Mouse (Mus musculus) left cerebral cortex, postnatal 36 days (tissue): ENCODE data around the gene Cdhr5. TPM values are rescaled to one million over a fixed set of nuclear protein-coding genes. Genes with fewer than 3 reads are reported as not detected.

Experiments used
- DNase-seq, 2 experiments: peaks; one replicate each; pipeline ENCODE4 v3.0.0; 2021 to 2022; ENCODE audit warnings: low spot score in 2 of 2, mixed read lengths in 1 of 2
- intact Hi-C: fragments of 180-260 bp; cut with DNase I; formaldehyde crosslinking; loops from one replicate; pipeline ENCODE4 v1.15.1; 2025
- microRNA-seq: library from miRNA; unstranded; fragments of <30 nt; microRNA quantifications from one replicate; pipeline ENCODE4 v1.2.0, GENCODE M21; 2022
- total RNA-seq, 2 experiments: library from RNA; stranded (reverse); gene quantifications; 2 replicates each; pipeline ENCODE4 v1.2.3; 2021

The Cdhr5 gene
- total RNA-seq, 2 experiments from 2014 or later: not detected

- DNase-seq: no peak
- intact Hi-C loops: loop anchor here (5.0 kb wide), 1 partner anchor 133 kb away; no protein-coding TSS in a partner anchor
Observed at GRCm38 (mm10) chr7:141229702-141230101, 46.9 kb downstream of the Cdhr5 start.

- DNase-seq: peak; percentile 91
- intact Hi-C loops: loop anchor here (5.0 kb wide), 1 partner anchor 134 kb away; no protein-coding TSS in a partner anchor
Observed at GRCm38 (mm10) chr7:141228279-141229067, 48.1 kb downstream of the Cdhr5 start, which contains the start of gene Phrf1. Gene Phrf1, plus strand, starts transcription at chr7:141228784.

- intact Hi-C loops: loop anchor here (5.0 kb wide), 1 partner anchor 135 kb away; no protein-coding TSS in a partner anchor
- DNase-seq: no peak
Observed at GRCm38 (mm10) chr7:141227796-141228195, 48.8 kb downstream of the Cdhr5 start.

- DNase-seq: no peak
- intact Hi-C loops: loop anchor here (5.0 kb wide), 1 partner anchor 136 kb away; no protein-coding TSS in a partner anchor
Observed at GRCm38 (mm10) chr7:141226535-141226934, 50.1 kb downstream of the Cdhr5 start.

GRCm38 (mm10) chr7:141222696-141223215, 53.8 kb downstream of the Cdhr5 start:
- intact Hi-C loops: no loop called here
- DNase-seq: no peak

- DNase-seq: no peak
- intact Hi-C loops: no loop called here
Observed at GRCm38 (mm10) chr7:141222126-141222467, 54.5 kb downstream of the Cdhr5 start.

GRCm38 (mm10) chr7:141221249-141222125, 55.1 kb downstream of the Cdhr5 start:
- peak; percentile 90 to 93 for DNase-seq
- intact Hi-C loops: no loop called here

GRCm38 (mm10) chr7:141220377-141220776, 56.2 kb downstream of the Cdhr5 start:
- intact Hi-C loops: no loop called here
- no peak for DNase-seq

GRCm38 (mm10) chr7:141219558-141220099, 57.0 kb downstream of the Cdhr5 start:
- DNase-seq: no peak
- intact Hi-C loops: no loop called here

Small RNA genes lying within 50 kb of the gene (microRNA-seq; reads per million reads assigned to microRNA genes)
- 136 reads per million, percentile 60 among the genes with 10 or more reads in this experiment for gene Mir210

Other genes starting within 250 kb of the Cdhr5 start
- gene Gm17387, start 247.7 kb downstream of the Cdhr5 start, total RNA-seq: not detected
- gene B4galnt4, start 215.7 kb downstream of the Cdhr5 start, total RNA-seq: 10 to 100 TPM; 84.4 to 86.3 TPM
- not detected for gene Pkp3, start 198.6 kb downstream of the Cdhr5 start, total RNA-seq
- gene Sigirr, start 176.2 kb downstream of the Cdhr5 start, total RNA-seq: 1 to 10 TPM; 1.7 to 2.8 TPM
- gene Ano9, start 159.0 kb downstream of the Cdhr5 start, total RNA-seq: not detected
- gene Ptdss2, start 154.4 kb downstream of the Cdhr5 start, total RNA-seq: 10 to 100 TPM; 45.1 to 52.1 TPM
- 10 to 100 TPM; 33.6 to 36.2 TPM for gene Rnh1, start 103.9 kb downstream of the Cdhr5 start, total RNA-seq
- 100 to 1,000 TPM; 256 to 304 TPM for gene Hras, start 82.8 kb downstream of the Cdhr5 start, total RNA-seq
- 1 to 10 TPM; 3.5 to 4.7 TPM for gene Lrrc56, start 82.6 kb downstream of the Cdhr5 start, total RNA-seq
- gene Lmntd2, start 62.7 kb downstream of the Cdhr5 start, total RNA-seq: not detected
- 1 to 10 TPM in 1 of 2 experiments, under 1 TPM in 1; 0.70 to 1.3 TPM for gene Rassf7, start 60.9 kb downstream of the Cdhr5 start, total RNA-seq
- gene Phrf1, start 48.0 kb downstream of the Cdhr5 start, total RNA-seq: 10 to 100 TPM; 64.4 to 78.0 TPM
- 1 to 10 TPM; 1.7 to 2.0 TPM for gene Irf7, start 10.3 kb downstream of the Cdhr5 start, total RNA-seq
- gene Sct, start 2.3 kb upstream of the Cdhr5 start, total RNA-seq: not detected
- gene Drd4, start 15.2 kb upstream of the Cdhr5 start, total RNA-seq: under 1 TPM; 0.17 to 0.39 TPM
- gene Deaf1, start 50.9 kb upstream of the Cdhr5 start, total RNA-seq: 10 to 100 TPM; 67.3 to 72.5 TPM
- gene Tmem80, start 51.0 kb upstream of the Cdhr5 start, total RNA-seq: 10 to 100 TPM; 30.5 to 34.9 TPM
- 1 to 10 TPM; 4.7 to 5.9 TPM for gene Eps8l2, start 62.1 kb upstream of the Cdhr5 start, total RNA-seq
- gene Taldo1, start 115.4 kb upstream of the Cdhr5 start, total RNA-seq: 100 to 1,000 TPM in 1 of 2 experiments, 10 to 100 TPM in 1; 93.3 to 116 TPM
- 10 to 100 TPM; 43.2 to 43.4 TPM for gene Gatd1, start 137.3 kb upstream of the Cdhr5 start, total RNA-seq
- 100 to 1,000 TPM; 291 to 331 TPM for gene Cend1, start 152.7 kb upstream of the Cdhr5 start, total RNA-seq
- gene Slc25a22, start 161.1 kb upstream of the Cdhr5 start, total RNA-seq: 100 to 1,000 TPM; 270 to 289 TPM
- 1 to 10 TPM in 1 of 2 experiments, under 1 TPM in 1; 0.76 to 1.9 TPM for gene Pidd1, start 167.2 kb upstream of the Cdhr5 start, total RNA-seq
- gene Rplp2, start 170.6 kb upstream of the Cdhr5 start, total RNA-seq: 100 to 1,000 TPM; 493 to 570 TPM
- gene Pnpla2, start 178.4 kb upstream of the Cdhr5 start, total RNA-seq: 10 to 100 TPM; 28.0 to 31.7 TPM
- 1 to 10 TPM; 3.0 to 3.5 TPM for gene Cracr2b, start 184.3 kb upstream of the Cdhr5 start, total RNA-seq
- 10 to 100 TPM; 30.9 to 35.4 TPM for gene Cd151, start 190.6 kb upstream of the Cdhr5 start, total RNA-seq
- gene Polr2l, start 198.3 kb upstream of the Cdhr5 start, total RNA-seq: 10 to 100 TPM; 38.0 to 40.1 TPM
- 10 to 100 TPM; 14.2 to 20.0 TPM for gene Tspan4, start 198.5 kb upstream of the Cdhr5 start, total RNA-seq